Comparison of ENCODE assay signal across 9 mouse cellular contexts in genomic region chr2:167505127-167505526, GRCm38 (mm10). TPM values are rescaled to one million over a fixed set of nuclear protein-coding genes. Genes with fewer than 3 reads are reported as not detected.
DNase-seq lines count a peak whose midpoint lies in the region; ATAC-seq and TF ChIP-seq lines count a peak whose summit lies in the region.
"Had no signal": no experiment of that assay in that cellular context is flagged by ENCODE, and none has a peak within 500 bp of the region (broad histone marks: within the 10 kb centered on the region; RNA-seq: fewer than 3 reads in every experiment).

No protein-coding gene starts in this region.

- H3K4me3 ChIP-seq in hindbrain, embryonic 13.5 days: peak overlapping the region; percentile 90
- peak overlapping the region; percentile 3; the same call in 1 of the 2 replicates for H3K4me3 ChIP-seq in lung, postnatal 0 days (ENCODE audit: low read depth, low read length)
- H3K4me3 ChIP-seq in stomach, embryonic 14.5 days (ENCODE audit: low read depth, low read length): no peak overlapping the region

- H3K4me1 ChIP-seq in hindbrain, embryonic 13.5 days (replicated peaks): peaks cover 37% of the 10 kb centered on the region
- peaks cover 14% of the 10 kb centered on the region; the same call in 1 of the 2 replicates for H3K4me1 ChIP-seq in lung, postnatal 0 days (ENCODE audit: insufficient read depth, low read depth, low read length)
- peaks cover 20% of the 10 kb centered on the region for H3K4me1 ChIP-seq in stomach, embryonic 14.5 days (ENCODE audit: control insufficient read depth, insufficient read depth, low read length)

- no peak for TF ChIP-seq CTCF in lung, postnatal 0 days (IDR thresholded peaks at IDR 0.05)

- peak; percentile 50; the same call in 1 of the 2 replicates for TF ChIP-seq EP300 in lung, postnatal 0 days (IDR thresholded peaks at IDR 0.05)

- no peak for ATAC-seq in hindbrain, embryonic 13.5 days (ENCODE audit: low FRiP score)
- ATAC-seq in lung, postnatal 0 days: peak; percentile 84
- no peak for ATAC-seq in stomach, embryonic 14.5 days (ENCODE audit: insufficient number of reproducible peaks, insufficient read depth, low FRiP score, low read depth)
- ATAC-seq: Patski had no signal

- 87% methylated on average over 3 of the region's 3 CpGs for WGBS in hindbrain, embryonic 13.5 days
- WGBS in lung, postnatal 0 days: 35% methylated on average over 3 of the region's 3 CpGs
- WGBS in stomach, embryonic 14.5 days: 70% methylated on average over 3 of the region's 3 CpGs

- peak; percentile 91 for DNase-seq in heart, adult 11 months
- DNase-seq in heart, postnatal 36 days: no peak
- peak; percentile 21 for DNase-seq in Muller cell, postnatal 12 days (ENCODE audit: inconsistent ontology term)
- DNase-seq in lung, postnatal 0 days (ENCODE audit: low spot score): peak; percentile 92
- DNase-seq in layer of hippocampus, adult 9-10 months (ENCODE audit: low spot score): no peak
- no peak for DNase-seq in gastrocnemius, postnatal 4 days (ENCODE audit: low spot score in 2 of 2)

- H3K27ac ChIP-seq in hindbrain, embryonic 13.5 days: no peak overlapping the region
- peak overlapping the region; percentile 95 for H3K27ac ChIP-seq in lung, postnatal 0 days (ENCODE audit: low read length)
- no peak overlapping the region for H3K27ac ChIP-seq in stomach, embryonic 14.5 days (ENCODE audit: low read length)

- H3K36me3 ChIP-seq in hindbrain, embryonic 13.5 days: peaks cover 31% of the 10 kb centered on the region
- no peaks in the 10 kb centered on the region for H3K36me3 ChIP-seq in lung, postnatal 0 days (ENCODE audit: insufficient read depth, low read length)
- peaks cover 29% of the 10 kb centered on the region for H3K36me3 ChIP-seq in stomach, embryonic 14.5 days (ENCODE audit: control insufficient read depth, insufficient read depth, low read length)

- H3K9me3 ChIP-seq in hindbrain, embryonic 13.5 days: no peaks in the 10 kb centered on the region
- H3K9me3 ChIP-seq in lung, postnatal 0 days (ENCODE audit: low read length): no peaks in the 10 kb centered on the region
- no peaks in the 10 kb centered on the region for H3K9me3 ChIP-seq in stomach, embryonic 14.5 days (ENCODE audit: control insufficient read depth, low read depth, low read length)

- peak overlapping the region; percentile 92 for H3K4me2 ChIP-seq in hindbrain, embryonic 13.5 days
- H3K4me2 ChIP-seq in lung, postnatal 0 days (replicated peaks; ENCODE audit: low read depth, low read length): peak overlapping the region; percentile 83
- 0 out of 2 replicates have a peak overlapping the region, but pooled peaks have one; percentile 18 for H3K4me2 ChIP-seq in stomach, embryonic 14.5 days (replicated peaks; ENCODE audit: low read depth, low read length)

- no peaks in the 10 kb centered on the region for H3K27me3 ChIP-seq in hindbrain, embryonic 13.5 days
- no peaks in the 10 kb centered on the region for H3K27me3 ChIP-seq in lung, postnatal 0 days (replicated peaks; ENCODE audit: insufficient read depth, low read length)
- H3K27me3 ChIP-seq in stomach, embryonic 14.5 days (ENCODE audit: control insufficient read depth, insufficient read depth, low read length): no peaks in the 10 kb centered on the region
- H3K27me3 ChIP-seq: Patski had no signal

- intact Hi-C loops in heart, postnatal 36 days (cut with DNase I): no loop called here

- H3K9ac ChIP-seq in hindbrain, embryonic 13.5 days: peak overlapping the region; percentile 98
- H3K9ac ChIP-seq in lung, postnatal 0 days (replicated peaks; ENCODE audit: low read depth): no peak overlapping the region
- H3K9ac ChIP-seq in stomach, embryonic 14.5 days (replicated peaks; ENCODE audit: low read depth, low read length): no peak overlapping the region

RNA-seq across cellular contexts. Expression of gene Spata2, which starts 12.4 kb away (rescaled TPM):
- 10 to 100 TPM; 13.6 to 14.6 TPM for total RNA-seq in heart, postnatal 36 days (2021)
- 24.6 and 26.0 TPM in 2 replicates for polyA plus RNA-seq in hindbrain, embryonic 13.5 days (2015; fragmentation: Nextera tagmentation; extraction: Ambion mirVana)
- polyA plus RNA-seq in lung, postnatal 0 days (2015; fragmentation: Nextera tagmentation; extraction: Ambion mirVana): 8.7 and 8.9 TPM in 2 replicates
- polyA plus RNA-seq in stomach, embryonic 14.5 days (2014; fragmentation: Nextera tagmentation; extraction: Ambion mirVana): 11.2 and 13.1 TPM in 2 replicates
- total RNA-seq in gastrocnemius, postnatal 4 days (2021): 10 to 100 TPM; 16.2 to 19.5 TPM

RNA-seq across cellular contexts. Expression of gene Rnf114, which starts 12.7 kb away (rescaled TPM):
- 10 to 100 TPM; 68.2 to 70.1 TPM for total RNA-seq in heart, postnatal 36 days (2021)
- polyA plus RNA-seq in hindbrain, embryonic 13.5 days (2015; fragmentation: Nextera tagmentation; extraction: Ambion mirVana): 139 TPM in 2 replicates
- polyA plus RNA-seq in lung, postnatal 0 days (2015; fragmentation: Nextera tagmentation; extraction: Ambion mirVana): 111 and 119 TPM in 2 replicates
- 78.2 and 83.2 TPM in 2 replicates for polyA plus RNA-seq in stomach, embryonic 14.5 days (2014; fragmentation: Nextera tagmentation; extraction: Ambion mirVana)
- total RNA-seq in gastrocnemius, postnatal 4 days (2021): 10 to 100 TPM; 22.6 to 23.3 TPM

RNA-seq across cellular contexts. Expression of gene Snai1, which starts 32.9 kb away (rescaled TPM):
- 1 to 10 TPM; 1.5 to 2.0 TPM for total RNA-seq in heart, postnatal 36 days (2021)
- polyA plus RNA-seq in hindbrain, embryonic 13.5 days (2015; fragmentation: Nextera tagmentation; extraction: Ambion mirVana): 7.5 and 7.9 TPM in 2 replicates
- 55.4 and 63.0 TPM in 2 replicates for polyA plus RNA-seq in lung, postnatal 0 days (2015; fragmentation: Nextera tagmentation; extraction: Ambion mirVana)
- polyA plus RNA-seq in stomach, embryonic 14.5 days (2014; fragmentation: Nextera tagmentation; extraction: Ambion mirVana): 11.6 and 12.9 TPM in 2 replicates
- total RNA-seq in gastrocnemius, postnatal 4 days (2021): 1 to 10 TPM; 6.3 to 7.0 TPM

Comparison
In these comparisons a context has a peak if more than half of its experiments do, and no peak if none do; other contexts are left out.
1. DNase-seq: peak in heart, adult 11 months (single experiment), Muller cell, postnatal 12 days (single experiment) and lung, postnatal 0 days (single experiment); none in heart, postnatal 36 days (0 of 2), layer of hippocampus, adult 9-10 months (single experiment) and gastrocnemius, postnatal 4 days (0 of 2).
2. H3K4me2 ChIP-seq: peak in every context shown above with its lines; median percentile 92 in hindbrain, embryonic 13.5 days; 83 in lung, postnatal 0 days; 18 in stomach, embryonic 14.5 days.